Mouse (Mus musculus) CD8-positive naive resting alpha-beta T cell, adult 2 months (primary cell): ENCODE measurements around the gene Trim3.
A peak's percentile ranks its signal among the peaks of the same experiment; 100 is the strongest.

Experiments
- DNase-seq, 2 experiments: peaks; one replicate each; pipeline ENCODE4 v3.0.0; 2022; ENCODE audit warnings: low read depth in 2 of 2, low spot score in 2 of 2

Trim3 gene

GRCm38 (mm10) chr7:105611767-105612166, 21.6 kb downstream of the Trim3 start:
- DNase-seq = no peak

- DNase-seq = no peak
Observed at GRCm38 (mm10) chr7:105608467-105608866, 24.9 kb downstream of the Trim3 start.

GRCm38 (mm10) chr7:105602860-105603623, 30.3 kb downstream of the Trim3 start:
- DNase-seq = peak; percentile 21 to 26

DNA sequence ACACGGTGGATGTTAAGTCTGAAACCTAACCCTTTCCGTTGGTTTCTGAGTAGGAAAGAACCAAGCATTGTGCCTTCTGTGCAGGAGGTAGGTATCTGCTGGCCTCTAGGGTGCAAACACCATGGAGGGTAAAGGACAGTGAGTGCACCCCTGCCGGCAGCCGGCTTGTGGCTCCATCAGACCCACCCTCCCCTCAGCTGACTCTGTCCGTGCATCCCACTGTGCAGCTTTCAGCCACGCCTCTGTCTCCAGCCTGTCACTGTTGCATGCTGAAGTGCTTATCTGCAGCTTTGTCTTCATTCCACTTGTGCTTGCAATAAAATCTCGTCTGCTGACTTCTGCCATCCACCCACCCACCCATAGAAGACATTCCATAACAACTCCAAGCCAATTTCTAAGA, 43.3 kb downstream of the Trim3 start:
- no peak for DNase-seq

DNA sequence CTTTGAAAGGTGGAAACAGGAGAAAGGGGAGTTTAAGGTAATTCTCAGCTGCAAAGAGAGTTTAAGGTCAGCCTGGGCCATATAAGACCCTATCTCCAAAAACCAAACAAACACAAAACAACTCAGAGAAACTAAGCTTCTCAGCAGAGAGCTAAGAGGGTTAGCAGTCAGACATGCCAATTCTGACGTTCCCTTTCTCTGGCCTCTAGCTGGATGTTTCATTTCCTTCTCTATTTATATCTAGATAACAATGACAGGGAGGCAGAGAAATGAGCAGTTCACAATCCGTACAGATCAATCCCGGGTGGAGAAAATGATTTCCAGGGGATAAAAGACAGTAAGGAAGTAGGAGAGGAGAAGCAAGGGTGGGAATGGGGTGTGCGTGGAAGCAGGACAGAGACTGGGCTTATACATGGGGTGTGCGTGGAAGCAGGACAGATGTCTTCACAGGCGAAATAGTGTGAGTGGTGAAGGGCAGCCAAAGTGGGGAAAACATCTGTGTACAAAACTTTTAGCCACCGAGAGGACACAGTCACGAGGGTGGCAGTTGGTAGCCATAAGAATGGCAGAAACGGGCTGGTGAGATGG, 45.0 kb downstream of the Trim3 start:
- no peak for DNase-seq

DNA sequence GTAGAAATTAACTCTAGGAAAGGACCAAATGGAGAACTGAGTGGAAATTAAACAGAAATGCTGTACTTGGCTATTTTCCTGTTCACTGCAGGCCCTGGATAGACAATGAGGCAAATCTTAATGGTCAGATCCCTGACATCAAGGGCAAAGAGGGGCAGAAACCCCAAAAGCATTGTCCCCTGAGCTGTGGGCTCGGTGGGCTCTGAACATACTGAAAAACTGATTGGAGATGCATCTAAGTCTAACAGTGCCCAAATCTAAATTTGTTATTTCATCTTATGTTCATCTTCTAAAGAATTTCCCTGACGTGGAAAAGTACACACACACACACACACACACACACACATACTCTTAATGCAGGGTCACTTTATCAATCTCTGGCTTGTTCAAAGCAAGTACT, 51.4 kb downstream of the Trim3 start:
- no peak for DNase-seq

DNA sequence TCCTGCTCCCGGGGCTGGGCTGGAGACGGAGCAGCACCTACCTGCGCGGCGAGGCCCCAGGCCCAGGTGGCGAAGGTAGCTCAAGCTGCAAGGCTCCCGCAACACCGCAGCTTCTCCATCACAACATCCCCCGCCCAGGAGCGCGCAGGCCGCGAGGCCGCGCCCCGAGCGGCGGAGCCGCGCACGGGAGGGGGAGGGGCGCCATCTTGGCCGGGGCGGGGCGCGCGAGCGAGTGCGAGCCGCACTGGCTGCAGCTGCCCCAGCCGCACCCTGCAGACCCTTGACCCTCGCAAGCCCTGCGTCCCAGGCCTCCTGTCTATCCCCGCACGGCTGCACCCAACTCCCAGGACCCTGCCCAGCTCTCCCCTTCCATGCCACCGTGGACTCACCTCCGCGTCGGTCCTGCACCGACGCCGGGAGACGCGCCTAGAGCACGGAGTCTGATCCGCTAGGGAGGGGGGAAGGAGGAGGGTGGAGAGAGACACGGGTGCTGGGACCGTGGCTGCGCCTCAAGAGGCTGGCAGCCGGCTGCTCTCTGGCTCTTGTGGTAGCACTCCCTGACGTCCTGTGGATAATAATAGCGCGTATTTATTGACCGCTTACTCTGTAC, 52.2 kb downstream of the Trim3 start, which contains the start of gene Apbb1:
Apbb1 (minus strand) TSS at position 560 of the 610 bp plus-strand sequence.
- DNase-seq = peak in 1 of 2 experiments; percentile 4

- DNase-seq = no peak
Observed at GRCm38 (mm10) chr7:105580627-105581089, 52.7 kb downstream of the Trim3 start.

DNA sequence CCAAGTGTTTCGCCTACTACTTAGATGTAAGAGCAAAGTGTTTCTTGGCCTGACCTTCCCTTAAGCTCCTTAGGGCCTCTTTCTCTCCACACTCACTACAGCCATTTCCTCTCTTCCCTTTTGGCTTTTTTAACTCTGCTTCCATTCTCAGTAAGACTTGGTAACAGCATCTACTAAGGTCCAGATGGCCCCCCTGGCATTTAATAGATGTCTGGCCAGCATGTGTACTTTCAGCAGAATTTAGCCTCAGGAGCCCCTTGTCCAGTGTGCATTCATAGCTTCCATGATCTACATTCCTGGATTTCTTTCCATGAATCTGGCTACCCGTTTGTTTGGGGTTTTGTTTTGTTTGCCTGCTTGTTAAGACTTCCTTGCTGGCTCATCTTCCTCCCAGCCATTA, 54.9 kb downstream of the Trim3 start:
- no peak for DNase-seq

GRCm38 (mm10) chr7:105577377-105577871, 55.9 kb downstream of the Trim3 start:
- no peak for DNase-seq

DNA sequence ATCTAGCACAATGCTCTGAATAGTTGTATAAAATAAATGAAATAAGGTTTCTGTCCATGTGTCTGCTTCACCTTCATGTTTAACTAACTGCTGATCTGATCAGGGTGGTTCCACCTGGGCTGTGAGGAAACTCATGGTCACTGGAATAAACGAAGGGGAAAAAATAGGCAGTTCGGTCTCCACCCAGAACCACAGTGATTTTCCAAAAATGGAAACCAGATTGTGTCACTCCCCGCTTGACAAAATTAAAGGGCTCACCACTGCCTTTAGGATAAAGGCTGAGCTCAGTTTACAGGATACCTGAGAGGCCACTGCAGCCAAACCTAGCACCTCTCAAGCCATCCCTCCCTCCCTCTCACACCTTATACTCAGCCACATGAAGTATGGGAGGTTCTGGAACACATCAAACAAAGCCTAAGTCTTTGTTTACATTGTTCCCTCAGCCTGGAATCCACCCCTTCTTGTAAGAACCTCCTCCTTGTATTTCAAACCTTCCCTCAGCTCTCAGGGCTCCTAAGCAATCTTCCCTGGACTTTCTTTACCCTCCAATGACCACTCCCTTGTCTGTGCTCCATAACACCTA, 57.1 kb downstream of the Trim3 start:
- DNase-seq = no peak

DNA sequence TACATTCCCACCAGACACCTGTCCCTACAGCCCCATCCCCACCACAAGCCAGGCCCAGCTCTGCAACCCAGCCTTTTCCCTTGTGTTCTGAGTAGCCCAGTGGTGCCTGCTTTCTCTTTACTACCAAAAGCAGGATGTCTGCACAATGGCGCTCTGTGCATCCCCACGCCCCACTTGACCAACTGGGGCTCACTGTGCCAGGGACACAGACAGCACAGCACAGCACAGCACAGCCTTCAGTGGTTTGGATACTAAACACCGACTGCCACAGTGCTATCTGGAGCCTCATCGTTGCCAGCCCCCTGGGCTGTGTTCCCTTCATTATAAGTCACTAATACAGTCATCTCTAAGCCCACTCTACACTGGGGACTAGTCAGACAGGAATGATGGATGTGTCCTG, 58.8 kb downstream of the Trim3 start:
- no peak for DNase-seq

- no peak for DNase-seq
Observed at GRCm38 (mm10) chr7:105572949-105573348, 60.4 kb downstream of the Trim3 start.

- DNase-seq = no peak
Observed at GRCm38 (mm10) chr7:105570756-105571155, 62.6 kb downstream of the Trim3 start.

- no peak for DNase-seq
Observed at GRCm38 (mm10) chr7:105569512-105570496, 63.6 kb downstream of the Trim3 start.

GRCm38 (mm10) chr7:105568988-105569471, 64.3 kb downstream of the Trim3 start:
- DNase-seq = no peak

GRCm38 (mm10) chr7:105568583-105568982, 64.8 kb downstream of the Trim3 start:
- no peak for DNase-seq

DNA sequence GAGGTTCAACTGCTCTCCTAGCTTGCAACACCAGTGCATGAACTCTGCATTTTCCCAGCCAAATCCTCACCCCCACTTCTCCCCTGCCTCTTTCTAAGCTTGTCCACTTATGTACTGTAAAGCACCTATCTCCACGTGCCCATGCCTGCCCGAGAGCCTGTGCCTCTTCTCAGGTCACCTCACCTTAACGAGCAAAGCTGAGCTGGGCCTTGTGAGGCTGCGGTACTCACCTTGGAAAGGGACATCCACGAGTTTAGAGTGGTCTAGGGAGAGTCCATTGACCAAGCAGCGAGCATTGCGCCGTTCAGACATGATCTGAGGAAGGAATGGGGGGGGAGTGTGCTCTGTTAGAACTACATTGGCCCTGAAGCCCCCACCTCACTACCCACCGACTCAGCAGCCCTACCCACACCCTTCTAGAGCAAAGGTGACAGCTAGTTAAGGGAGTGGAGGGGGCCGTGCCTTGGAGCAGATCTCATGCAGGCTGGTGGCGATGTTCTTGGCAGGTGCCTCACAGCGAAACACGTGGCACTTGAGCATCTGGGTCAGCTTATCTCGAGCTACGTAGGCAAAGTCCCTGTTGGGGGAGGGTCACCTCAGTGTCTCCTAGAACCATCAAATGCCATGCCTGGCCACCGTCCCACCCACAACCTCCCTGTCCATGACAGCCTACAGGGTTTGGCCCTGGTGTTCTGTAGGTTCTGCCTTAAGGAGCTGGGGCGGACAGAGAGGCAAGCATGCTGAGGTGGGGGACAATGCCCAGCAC, 68.1 kb downstream of the Trim3 start:
- no peak for DNase-seq

DNA sequence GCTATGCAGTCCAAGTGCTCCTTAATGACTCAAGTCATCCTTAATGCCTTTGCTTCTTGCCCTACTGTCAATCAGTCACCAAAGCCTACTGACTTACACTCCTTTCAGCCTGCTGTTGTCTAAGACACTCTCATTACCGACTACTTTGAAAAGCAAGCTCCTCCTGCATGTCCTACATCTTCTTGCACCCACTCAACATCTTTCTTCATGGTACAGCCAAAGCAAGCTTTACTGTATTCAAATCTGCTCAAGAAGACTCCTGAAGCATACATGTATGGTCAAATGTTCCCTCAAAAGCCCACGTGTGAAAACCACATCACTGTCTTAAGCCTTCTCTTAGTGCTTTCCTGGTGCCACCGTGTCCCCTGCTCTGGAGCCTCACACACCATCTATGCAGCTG, 70.0 kb downstream of the Trim3 start:
- no peak for DNase-seq

- DNase-seq = no peak
Observed at GRCm38 (mm10) chr7:105562317-105562716, 71.1 kb downstream of the Trim3 start.
